Mouse (Mus musculus) cerebellum, postnatal 14 days (tissue): ENCODE data around the gene Vat1.
"Not testable (repeated sequence)": the region's sequence is repeated elsewhere in the genome, so short reads cannot be mapped to it uniquely, and the experiment has no call there.

Source experiments
- DNase-seq, 2 experiments: peaks; one replicate each; pipeline ENCODE4 v3.0.0; 2021; ENCODE audit warnings: mixed read lengths in 2 of 2

The Vat1 gene

GRCm38 (mm10) chr11:101465101-101465868 lies 745 bp downstream of the Vat1 start:
- DNase-seq, result peak; percentile 55 to 63

- DNase-seq, result no peak
These were observed 1.6 kb downstream of the Vat1 start, which contains the start of gene Rnd2 for GRCm38 (mm10) chr11:101464211-101465100. Gene Rnd2 (plus strand): TSS chr11:101464999.

GRCm38 (mm10) chr11:101462583-101463440 lies 3.2 kb downstream of the Vat1 start:
- peak in 1 of 2 experiments; percentile 39 for DNase-seq

GRCm38 (mm10) chr11:101462141-101462540 lies 3.9 kb downstream of the Vat1 start:
- DNase-seq, result no peak

GRCm38 (mm10) chr11:101460321-101460720 lies 5.7 kb downstream of the Vat1 start:
- DNase-seq, result no peak

GRCm38 (mm10) chr11:101459716-101460115 lies 6.3 kb downstream of the Vat1 start:
- no peak for DNase-seq

GRCm38 (mm10) chr11:101458217-101458616 lies 7.8 kb downstream of the Vat1 start:
- DNase-seq, result no peak

- DNase-seq, result no peak
These were observed 8.4 kb downstream of the Vat1 start for GRCm38 (mm10) chr11:101457631-101458030.

GRCm38 (mm10) chr11:101455627-101456026 lies 10.4 kb downstream of the Vat1 start:
- no peak for DNase-seq

- DNase-seq, result no peak
These were observed 11.3 kb downstream of the Vat1 start for GRCm38 (mm10) chr11:101454702-101455101.

GRCm38 (mm10) chr11:101452093-101452774 lies 13.8 kb downstream of the Vat1 start:
- no peak for DNase-seq

- DNase-seq, result no peak
These were observed 14.5 kb downstream of the Vat1 start for GRCm38 (mm10) chr11:101451536-101451935.

GRCm38 (mm10) chr11:101450394-101450793 lies 15.6 kb downstream of the Vat1 start:
- DNase-seq, result no peak

- not testable (repeated sequence) for DNase-seq
These were observed 16.4 kb downstream of the Vat1 start for GRCm38 (mm10) chr11:101449596-101449995.

GRCm38 (mm10) chr11:101448899-101449298 lies 17.1 kb downstream of the Vat1 start:
- no peak for DNase-seq

GRCm38 (mm10) chr11:101448274-101448746 lies 17.7 kb downstream of the Vat1 start, which contains the start of gene Ifi35:
Gene Ifi35 (plus strand): TSS chr11:101448407.
- no peak for DNase-seq

- DNase-seq, result no peak
These were observed 18.2 kb downstream of the Vat1 start for GRCm38 (mm10) chr11:101447786-101448185.

- not testable (repeated sequence) for DNase-seq
These were observed 19.2 kb downstream of the Vat1 start for GRCm38 (mm10) chr11:101446860-101447259.

GRCm38 (mm10) chr11:101446319-101446718 lies 19.7 kb downstream of the Vat1 start:
- DNase-seq, result no peak

- DNase-seq, result no peak
These were observed 23.3 kb downstream of the Vat1 start for GRCm38 (mm10) chr11:101442760-101443159.

- DNase-seq, result peak; percentile 98
These were observed 23.8 kb downstream of the Vat1 start, which contains the start of gene Rpl27 for GRCm38 (mm10) chr11:101442127-101442693. Gene Rpl27 (plus strand): TSS chr11:101442298.
